9 mouse cellular contexts compared by ENCODE assay signal in genomic region chr5:32991152-32991551, GRCm38 (mm10). TPM values are rescaled to one million over a fixed set of nuclear protein-coding genes. Genes with fewer than 3 reads are reported as not detected.
DNase-seq lines count a peak whose midpoint lies in the region; ATAC-seq and TF ChIP-seq lines count a peak whose summit lies in the region.
"Had no signal": no experiment of that assay in that cellular context is flagged by ENCODE, and none has a peak within 500 bp of the region (broad histone marks: within the 10 kb centered on the region; RNA-seq: fewer than 3 reads in every experiment).

No protein-coding gene starts in this region.

- H3K4me1 ChIP-seq in hindbrain, embryonic 16.5 days (ENCODE audit: control insufficient read depth, insufficient read depth, low read depth, low read length), result no peaks in the 10 kb centered on the region
- H3K4me1 ChIP-seq in hindbrain, embryonic 10.5 days (replicated peaks), result 0 out of 2 replicates have a peak, but pooled peaks cover 2% of the 10 kb centered on the region
- peaks cover 13% of the 10 kb centered on the region for H3K4me1 ChIP-seq in embryonic facial prominence, embryonic 15.5 days
- peaks cover 46% of the 10 kb centered on the region for H3K4me1 ChIP-seq in olfactory bulb, adult 2 months (ENCODE audit: control insufficient read depth, insufficient read depth, low read length)
- H3K4me1 ChIP-seq: liver, embryonic 13.5 days had no signal

- H3K27ac ChIP-seq in hindbrain, embryonic 16.5 days (ENCODE audit: low read depth, low read length), result no peak overlapping the region
- no peak overlapping the region for H3K27ac ChIP-seq in hindbrain, embryonic 10.5 days
- no peak overlapping the region for H3K27ac ChIP-seq in embryonic facial prominence, embryonic 15.5 days (replicated peaks)
- H3K27ac ChIP-seq in olfactory bulb, adult 2 months (ENCODE audit: insufficient read depth, low read depth, low read length), result peak overlapping the region; percentile 86
- H3K27ac ChIP-seq: liver, embryonic 13.5 days had no signal

- peak; percentile 49; the same call in 1 of the 2 replicates for ATAC-seq in hindbrain, embryonic 16.5 days
- peak; percentile 25; the same call in 1 of the 2 replicates for ATAC-seq in embryonic facial prominence, embryonic 15.5 days (ENCODE audit: insufficient number of reproducible peaks, low FRiP score, low TSS enrichment, low read depth)

- DNase-seq in hindbrain, embryonic 10.5 days (ENCODE audit: low spot score), result no peak
- DNase-seq in adrenal gland, postnatal 14 days, result peak; percentile 53
- peak; percentile 53 for DNase-seq in kidney, postnatal 10 days
- no peak for DNase-seq in embryo, embryonic 9.5 days (ENCODE audit: extremely low spot score)
- no peak for DNase-seq in thymus, postnatal 25 days
- DNase-seq: liver, embryonic 13.5 days had no signal

- no peak overlapping the region for H3K9ac ChIP-seq in hindbrain, embryonic 16.5 days (ENCODE audit: low read depth, low read length)
- H3K9ac ChIP-seq in embryonic facial prominence, embryonic 15.5 days, result no peak overlapping the region
- H3K9ac ChIP-seq: liver, embryonic 13.5 days had no signal

- H3K36me3 ChIP-seq in hindbrain, embryonic 16.5 days (ENCODE audit: control insufficient read depth, insufficient read depth, low read length), result no peaks in the 10 kb centered on the region
- peaks cover 40% of the 10 kb centered on the region for H3K36me3 ChIP-seq in hindbrain, embryonic 10.5 days
- H3K36me3 ChIP-seq in embryonic facial prominence, embryonic 15.5 days, result peaks cover 24% of the 10 kb centered on the region

- no peaks in the 10 kb centered on the region for H3K27me3 ChIP-seq in hindbrain, embryonic 16.5 days (replicated peaks; ENCODE audit: control insufficient read depth, insufficient read depth, low read length)
- no peaks in the 10 kb centered on the region for H3K27me3 ChIP-seq in hindbrain, embryonic 10.5 days (ENCODE audit: insufficient read depth, poor library complexity, severe bottlenecking)
- no peaks in the 10 kb centered on the region for H3K27me3 ChIP-seq in embryonic facial prominence, embryonic 15.5 days
- H3K27me3 ChIP-seq: liver, embryonic 13.5 days had no signal

- no peak overlapping the region for H3K4me2 ChIP-seq in hindbrain, embryonic 16.5 days (ENCODE audit: low read length)
- no peak overlapping the region for H3K4me2 ChIP-seq in embryonic facial prominence, embryonic 15.5 days (replicated peaks)
- H3K4me2 ChIP-seq: liver, embryonic 13.5 days had no signal

- TF ChIP-seq POLR2A in olfactory bulb, adult 2 months (IDR thresholded peaks at IDR 0.05; ENCODE audit: insufficient read depth, low read depth, low read length), result no peak

- 75% methylated on average over 8 of the region's 8 CpGs for WGBS in hindbrain, embryonic 16.5 days
- 92% methylated on average over 8 of the region's 8 CpGs for WGBS in hindbrain, embryonic 10.5 days
- 62% methylated on average over 8 of the region's 8 CpGs for WGBS in embryonic facial prominence, embryonic 15.5 days
- 48% methylated on average over 8 of the region's 8 CpGs for WGBS in olfactory bulb, adult 2 months

- no peak for TF ChIP-seq CTCF in olfactory bulb, adult 2 months (IDR thresholded peaks at IDR 0.05; ENCODE audit: insufficient read depth, low read depth, low read length)

- no peaks in the 10 kb centered on the region for H3K9me3 ChIP-seq in hindbrain, embryonic 16.5 days (ENCODE audit: control insufficient read depth, low read length)
- H3K9me3 ChIP-seq in hindbrain, embryonic 10.5 days, result no peaks in the 10 kb centered on the region
- H3K9me3 ChIP-seq in embryonic facial prominence, embryonic 15.5 days (replicated peaks), result no peaks in the 10 kb centered on the region
- H3K9me3 ChIP-seq: liver, embryonic 13.5 days had no signal

- no peak overlapping the region for H3K4me3 ChIP-seq in hindbrain, embryonic 16.5 days (ENCODE audit: low read length)
- no peak overlapping the region for H3K4me3 ChIP-seq in hindbrain, embryonic 10.5 days
- no peak overlapping the region for H3K4me3 ChIP-seq in embryonic facial prominence, embryonic 15.5 days (replicated peaks)
- no peak overlapping the region for H3K4me3 ChIP-seq in olfactory bulb, adult 2 months (ENCODE audit: insufficient read depth, low read depth, low read length)
- H3K4me3 ChIP-seq: liver, embryonic 13.5 days had no signal

RNA-seq across cellular contexts. Expression of gene Ywhah, which starts 27.5 kb away (rescaled TPM):
- polyA plus RNA-seq in hindbrain, embryonic 16.5 days (2015; fragmentation: Nextera tagmentation; extraction: Ambion mirVana), result 943 and 1,074 TPM in 2 replicates
- polyA plus RNA-seq in hindbrain, embryonic 10.5 days (2016; fragmentation: Nextera tagmentation; extraction: Ambion mirVana), result 430 and 455 TPM in 2 replicates
- 162 and 166 TPM in 2 replicates for total RNA-seq in adrenal gland, postnatal 14 days (2021)
- polyA plus RNA-seq in embryonic facial prominence, embryonic 15.5 days (2015; fragmentation: Nextera tagmentation; extraction: Ambion mirVana), result 362 and 371 TPM in 2 replicates
- 1,490 TPM in 1 of 2 replicates, not detected in the other for polyA plus RNA-seq in olfactory bulb, adult 2 months (2012; ENCODE audit: insufficient read depth, insufficient read length, low replicate concordance, missing spikeins)

Comparison
In these comparisons a context has a peak if more than half of its experiments do, and no peak if none do; other contexts are left out.
1. DNase-seq: peak in adrenal gland, postnatal 14 days (single experiment) and kidney, postnatal 10 days (single experiment); none in hindbrain, embryonic 10.5 days (single experiment), embryo, embryonic 9.5 days (single experiment) and thymus, postnatal 25 days (single experiment).